Comparison of ENCODE assay signal across 14 mouse cellular contexts in genomic region chr7:129810141-129810540, GRCm38 (mm10).
DNase-seq lines count a peak whose midpoint lies in the region; ATAC-seq and TF ChIP-seq lines count a peak whose summit lies in the region.
"Had no signal": no experiment of that assay in that cellular context is flagged by ENCODE, and none has a peak within 500 bp of the region (broad histone marks: within the 10 kb centered on the region; RNA-seq: fewer than 3 reads in every experiment).

No protein-coding gene starts in this region.

- H3K4me3 ChIP-seq in heart, embryonic 15.5 days = no peak overlapping the region
- H3K4me3 ChIP-seq in lung, embryonic 14.5 days (ENCODE audit: low read depth, low read length) = no peak overlapping the region
- no peak overlapping the region for H3K4me3 ChIP-seq in stomach, postnatal 0 days (ENCODE audit: low read depth, low read length)
- H3K4me3 ChIP-seq: erythroblast, embryonic 14.5 days; gastrocnemius, adult 2 months had no signal

- no peaks in the 10 kb centered on the region for H3K27me3 ChIP-seq in heart, embryonic 15.5 days
- no peaks in the 10 kb centered on the region for H3K27me3 ChIP-seq in lung, embryonic 14.5 days (ENCODE audit: insufficient read depth, low read length)
- no peaks in the 10 kb centered on the region for H3K27me3 ChIP-seq in stomach, postnatal 0 days (ENCODE audit: control insufficient read depth, insufficient read depth, low read length)

- no peak for DNase-seq in heart, adult 18-20 months
- peak; percentile 81 for DNase-seq in lung, embryonic 14.5 days
- no peak for DNase-seq in lung, postnatal 14 days
- DNase-seq in forelimb bud, embryonic 11.5 days (ENCODE audit: low read depth, low spot score) = peak; percentile 40
- DNase-seq in stomach, postnatal 0 days (ENCODE audit: low spot score) = no peak
- DNase-seq in embryo, embryonic 10 days (ENCODE audit: low spot score) = no peak
- DNase-seq: adrenal gland, postnatal 10 days; cerebellum, adult 18-20 months; gastrocnemius, adult 2 months; liver, postnatal 0 days; thymus, adult 2 months had no signal

- WGBS in heart, embryonic 15.5 days = 46% methylated on average over 9 of the region's 9 CpGs
- 18% methylated on average over 9 of the region's 9 CpGs for WGBS in lung, embryonic 14.5 days
- 25% methylated on average over 9 of the region's 9 CpGs for WGBS in stomach, postnatal 0 days

- peaks cover 4% of the 10 kb centered on the region; the same call in 1 of the 2 replicates for H3K4me1 ChIP-seq in heart, embryonic 15.5 days (replicated peaks)
- H3K4me1 ChIP-seq in lung, embryonic 14.5 days (ENCODE audit: insufficient read depth) = peaks cover 19% of the 10 kb centered on the region; the same call in 1 of the 2 replicates
- no peaks in the 10 kb centered on the region for H3K4me1 ChIP-seq in stomach, postnatal 0 days (replicated peaks; ENCODE audit: control insufficient read depth, insufficient read depth)

- no peak overlapping the region for H3K9ac ChIP-seq in heart, embryonic 15.5 days
- H3K9ac ChIP-seq in lung, embryonic 14.5 days = no peak overlapping the region
- H3K9ac ChIP-seq in stomach, postnatal 0 days (ENCODE audit: low read length) = no peak overlapping the region
- H3K9ac ChIP-seq: liver, postnatal 0 days had no signal

- TF ChIP-seq CTCF in lung, embryonic 14.5 days (IDR thresholded peaks at IDR 0.05; ENCODE audit: low read depth) = no peak
- TF ChIP-seq CTCF in stomach, postnatal 0 days (IDR thresholded peaks at IDR 0.05; ENCODE audit: low read depth) = no peak

- no peaks in the 10 kb centered on the region for H3K36me3 ChIP-seq in heart, embryonic 15.5 days
- H3K36me3 ChIP-seq in lung, embryonic 14.5 days (ENCODE audit: insufficient read depth) = no peaks in the 10 kb centered on the region
- H3K36me3 ChIP-seq in stomach, postnatal 0 days (ENCODE audit: control insufficient read depth, insufficient read depth, low read length) = no peaks in the 10 kb centered on the region

- H3K27ac ChIP-seq in heart, embryonic 15.5 days = peak overlapping the region; percentile 40; the same call in 1 of the 2 replicates
- H3K27ac ChIP-seq in lung, embryonic 14.5 days (ENCODE audit: low read depth) = peak overlapping the region; percentile 58; the same call in 1 of the 2 replicates
- peak overlapping the region; percentile 53; the same call in 1 of the 2 replicates for H3K27ac ChIP-seq in stomach, postnatal 0 days (replicated peaks)
- H3K27ac ChIP-seq: gastrocnemius, adult 2 months; kidney, postnatal 0 days had no signal

- ATAC-seq in heart, embryonic 15.5 days (replicated peaks; ENCODE audit: insufficient number of reproducible peaks, insufficient read depth, low FRiP score, low read depth) = no peak; the same call in 1 of the 2 replicates
- ATAC-seq in lung, embryonic 14.5 days (ENCODE audit: insufficient read depth) = peak; percentile 59
- ATAC-seq in stomach, postnatal 0 days (ENCODE audit: low FRiP score, low TSS enrichment) = no peak
- ATAC-seq: liver, postnatal 0 days had no signal

- no peak for TF ChIP-seq EP300 in stomach, postnatal 0 days (optimal IDR thresholded peaks at IDR 0.05)

- no peaks in the 10 kb centered on the region for H3K9me3 ChIP-seq in heart, embryonic 15.5 days (replicated peaks)
- no peaks in the 10 kb centered on the region for H3K9me3 ChIP-seq in lung, embryonic 14.5 days (ENCODE audit: low read depth, low read length)
- H3K9me3 ChIP-seq in stomach, postnatal 0 days (ENCODE audit: control insufficient read depth, low read length) = no peaks in the 10 kb centered on the region

- no peak overlapping the region for H3K4me2 ChIP-seq in heart, embryonic 15.5 days
- H3K4me2 ChIP-seq in lung, embryonic 14.5 days = no peak overlapping the region
- H3K4me2 ChIP-seq in stomach, postnatal 0 days (replicated peaks; ENCODE audit: low read depth) = no peak overlapping the region

Comparison
In these comparisons a context has a peak if more than half of its experiments do, and no peak if none do; other contexts are left out.
1. DNase-seq: peak in lung, embryonic 14.5 days (single experiment) and forelimb bud, embryonic 11.5 days (single experiment); none in heart, adult 18-20 months (0 of 2), lung, postnatal 14 days (single experiment), stomach, postnatal 0 days (single experiment) and embryo, embryonic 10 days (single experiment).
2. Peak in every context shown above with its lines, with median percentiles within 50 percentile points of each other: H3K27ac ChIP-seq.